Mouse (Mus musculus) heart, adult 8-10 months (tissue): Measurements from ENCODE around the gene Sox6. TPM values are rescaled to one million over a fixed set of nuclear protein-coding genes. Genes with fewer than 3 reads are reported as not detected.

Source experiments
- DNase-seq: peaks from one replicate; pipeline ENCODE4 v3.0.0; 2022; ENCODE audit warnings: low spot score
- total RNA-seq, 4 experiments: library from RNA; stranded (reverse); gene quantifications; 2 replicates each; pipeline ENCODE4 v1.2.4; 2022

The Sox6 gene
- total RNA-seq, 4 experiments from 2014 or later = 21.3 to 32.2 (median 26.4) TPM

GRCm38 (mm10) chr7:115752121-115752634 lies 286.4 kb downstream of the Sox6 start:
- DNase-seq = no peak

GRCm38 (mm10) chr7:115751083-115751482 lies 287.5 kb downstream of the Sox6 start:
- DNase-seq = no peak

GRCm38 (mm10) chr7:115750275-115750825 lies 288.2 kb downstream of the Sox6 start:
- no peak for DNase-seq

- DNase-seq = no peak
Measured at GRCm38 (mm10) chr7:115747541-115747940, 291.1 kb downstream of the Sox6 start.

- no peak for DNase-seq
Measured at GRCm38 (mm10) chr7:115745672-115746253, 292.8 kb downstream of the Sox6 start.

GRCm38 (mm10) chr7:115734137-115734536 lies 304.5 kb downstream of the Sox6 start:
- no peak for DNase-seq

GRCm38 (mm10) chr7:115732824-115733223 lies 305.8 kb downstream of the Sox6 start:
- DNase-seq = no peak

GRCm38 (mm10) chr7:115726776-115727175 lies 311.8 kb downstream of the Sox6 start:
- DNase-seq = no peak

- no peak for DNase-seq
Measured at GRCm38 (mm10) chr7:115724404-115724803, 314.2 kb downstream of the Sox6 start.

- no peak for DNase-seq
Measured at GRCm38 (mm10) chr7:115721624-115722540, 316.7 kb downstream of the Sox6 start.

GRCm38 (mm10) chr7:115719791-115720190 lies 318.8 kb downstream of the Sox6 start:
- no peak for DNase-seq

- no peak for DNase-seq
Measured at GRCm38 (mm10) chr7:115706141-115706540, 332.5 kb downstream of the Sox6 start.

GRCm38 (mm10) chr7:115698105-115698504 lies 340.5 kb downstream of the Sox6 start:
- DNase-seq = no peak

GRCm38 (mm10) chr7:115693206-115693605 lies 345.4 kb downstream of the Sox6 start:
- DNase-seq = no peak

- no peak for DNase-seq
Measured at GRCm38 (mm10) chr7:115691091-115691490, 347.5 kb downstream of the Sox6 start.

- DNase-seq = no peak
Measured at GRCm38 (mm10) chr7:115686687-115687086, 351.9 kb downstream of the Sox6 start.

GRCm38 (mm10) chr7:115684142-115684541 lies 354.5 kb downstream of the Sox6 start:
- DNase-seq = no peak

- no peak for DNase-seq
Measured at GRCm38 (mm10) chr7:115671749-115672148, 366.8 kb downstream of the Sox6 start.

- DNase-seq = no peak
Measured at GRCm38 (mm10) chr7:115671272-115671671, 367.3 kb downstream of the Sox6 start.

- peak; percentile 13 for DNase-seq
Measured at GRCm38 (mm10) chr7:115669207-115670004, 369.2 kb downstream of the Sox6 start.

- DNase-seq = no peak
Measured at GRCm38 (mm10) chr7:115666686-115667382, 371.8 kb downstream of the Sox6 start.
